Mouse (Mus musculus): ENCODE results near the gene Rbm34.

DNA sequence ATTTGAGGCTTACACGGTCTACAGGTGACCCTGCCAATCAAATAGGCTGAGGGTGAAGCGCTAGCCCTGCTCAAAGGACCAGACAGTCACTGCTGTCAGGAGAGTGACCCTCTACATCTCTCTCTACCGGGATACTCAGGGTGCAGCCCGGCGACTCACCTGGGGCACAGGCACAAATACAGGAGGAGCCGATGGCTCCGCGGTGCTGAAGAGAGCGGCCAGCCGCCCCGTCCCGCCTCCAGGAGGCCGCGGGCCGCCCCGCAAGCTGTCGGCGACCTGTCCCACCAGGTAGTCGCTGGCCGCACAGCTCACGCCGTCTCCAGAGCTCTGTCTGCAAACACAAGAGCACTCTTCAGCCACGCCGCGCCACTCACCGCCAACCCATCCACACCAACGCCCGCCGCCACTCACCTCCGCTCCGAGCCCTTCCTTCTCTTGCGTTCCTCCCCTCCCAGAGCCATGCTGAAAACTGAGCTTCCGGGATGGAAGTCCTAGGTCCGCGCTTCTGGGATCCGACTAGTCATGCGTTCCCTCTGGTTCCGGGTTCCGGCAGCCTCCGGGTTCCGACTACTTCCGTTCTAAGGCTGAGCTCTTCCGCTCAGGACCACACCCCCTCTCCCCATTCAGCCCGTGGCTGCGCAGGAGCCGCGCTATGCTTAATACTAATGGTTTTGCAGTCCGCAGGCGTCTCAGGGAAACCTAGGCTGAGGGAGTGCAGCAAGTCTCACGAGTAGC, at the start of gene Rbm34:
- no peak for TF ChIP-seq CTCF (IDR thresholded peaks at IDR 0.05; ENCODE audit: low read depth, low read length)
- peak; percentile 86 for TF ChIP-seq POLR2A (IDR thresholded peaks at IDR 0.05; ENCODE audit: insufficient read depth, low read length)
- peak; percentile 63; the same call in 1 of the 2 replicates for TF ChIP-seq EP300 (IDR thresholded peaks at IDR 0.05; ENCODE audit: insufficient read depth, low read depth, low read length)

All from ES-Bruce4 (cell line).